23 mouse cellular contexts compared by ENCODE assay signal in the genomic region with DNA sequence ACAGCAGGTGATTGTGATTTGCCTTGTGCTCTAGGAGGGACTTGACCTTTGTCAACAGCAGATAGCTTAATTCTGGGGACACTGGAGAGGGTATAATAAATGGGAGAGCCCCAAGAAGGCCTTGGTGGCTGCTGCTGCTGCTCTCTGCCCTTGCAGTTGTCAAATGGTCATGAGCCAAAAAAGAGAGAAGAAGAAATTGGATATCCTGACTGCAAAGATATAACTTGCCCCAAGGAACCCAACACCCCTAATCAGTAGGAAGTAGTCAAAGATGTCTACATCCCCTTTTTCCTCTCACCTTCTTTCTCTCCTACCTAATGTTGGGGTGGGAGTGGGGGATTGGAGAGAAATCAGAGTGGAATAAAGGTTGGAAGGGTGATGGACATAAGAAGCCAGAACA. TPM values are rescaled to one million over a fixed set of nuclear protein-coding genes. Genes with fewer than 3 reads are reported as not detected.
A peak's percentile ranks its signal among the peaks of the same experiment; 100 is the strongest.
DNase-seq lines count a peak whose midpoint lies in the region; ATAC-seq and TF ChIP-seq lines count a peak whose summit lies in the region.
"Had no signal": no experiment of that assay in that cellular context is flagged by ENCODE, and none has a peak within 500 bp of the region (broad histone marks: within the 10 kb centered on the region; RNA-seq: fewer than 3 reads in every experiment).

No protein-coding gene starts in this region.

- no peak for TF ChIP-seq POLR2A in MEL (IDR thresholded peaks at IDR 0.05; ENCODE audit: control insufficient read depth in 1 of 2, insufficient read depth in 1 of 2, low read depth in 1 of 2, low read length in 2 of 2, poor library complexity in 1 of 2)

- H3K36me3 ChIP-seq in heart, embryonic 10.5 days, result no peaks in the 10 kb centered on the region
- peaks cover 0 to 19% of the 10 kb centered on the region in 2 experiments; a peak in 2 of 4 replicates for H3K36me3 ChIP-seq in MEL (ENCODE audit: control insufficient read depth in 1 of 2, insufficient read depth in 2 of 2, low read length in 2 of 2)
- no peaks in the 10 kb centered on the region for H3K36me3 ChIP-seq in liver, embryonic 11.5 days (ENCODE audit: control insufficient read depth, insufficient read depth, low read length)
- H3K36me3 ChIP-seq: G1E had no signal

- TF ChIP-seq EP300 in MEL (IDR thresholded peaks at IDR 0.05; ENCODE audit: low read depth in 1 of 2, low read length in 2 of 2), result no peak; a peak in 1 of 4 replicates

- H3K9ac ChIP-seq in MEL (ENCODE audit: control insufficient read depth, low read depth, low read length, poor library complexity, severe bottlenecking), result no peak overlapping the region
- no peak overlapping the region for H3K9ac ChIP-seq in liver, embryonic 11.5 days (ENCODE audit: low read depth, low read length)

- ATAC-seq in liver, embryonic 11.5 days (replicated peaks; ENCODE audit: low FRiP score), result no peak
- ATAC-seq: activated CD4-positive, CD25-positive, alpha-beta regulatory T cell, adult 4 months; CD4-positive, CD25-positive, alpha-beta regulatory T cell, adult 4 months; Patski had no signal

- H3K4me1 ChIP-seq in heart, embryonic 10.5 days, result peaks cover 29% of the 10 kb centered on the region
- H3K4me1 ChIP-seq in MEL (ENCODE audit: control insufficient read depth in 1 of 2, insufficient read depth in 2 of 2, low read length in 2 of 2), result peaks cover 2 to 33% of the 10 kb centered on the region in 2 experiments
- H3K4me1 ChIP-seq in liver, embryonic 11.5 days (replicated peaks; ENCODE audit: control insufficient read depth, insufficient read depth, low read length), result peaks cover 15% of the 10 kb centered on the region

- H3K4me3 ChIP-seq in heart, embryonic 10.5 days, result no peak overlapping the region
- no peak overlapping the region for H3K4me3 ChIP-seq in MEL (ENCODE audit: control insufficient read depth in 1 of 2, insufficient read depth in 1 of 2, low read depth in 2 of 2, low read length in 2 of 2)
- no peak overlapping the region for H3K4me3 ChIP-seq in liver, embryonic 11.5 days (ENCODE audit: low read depth, low read length)

- no peak overlapping the region for H3K4me2 ChIP-seq in liver, embryonic 11.5 days

- no peaks in the 10 kb centered on the region for H3K27me3 ChIP-seq in heart, embryonic 10.5 days (ENCODE audit: insufficient read depth, poor library complexity, severe bottlenecking)
- no peaks in the 10 kb centered on the region for H3K27me3 ChIP-seq in MEL (ENCODE audit: control insufficient read depth in 1 of 2, insufficient read depth in 2 of 2, low read length in 2 of 2)
- no peaks in the 10 kb centered on the region; the same call in 1 of the 2 replicates for H3K27me3 ChIP-seq in liver, embryonic 11.5 days (replicated peaks; ENCODE audit: control insufficient read depth, insufficient read depth, low read length)
- H3K27me3 ChIP-seq: CH12.LX, Patski had no signal

- H3K79me2 ChIP-seq in MEL (ENCODE audit: control insufficient read depth, insufficient read depth, low read length, poor library complexity), result no peaks in the 10 kb centered on the region; the same call in 1 of the 2 replicates

- TF ChIP-seq RAD21 in MEL (IDR thresholded peaks at IDR 0.05; ENCODE audit: low read depth, low read length), result no peak

- no peak overlapping the region for H3K27ac ChIP-seq in heart, embryonic 10.5 days
- H3K27ac ChIP-seq in MEL (ENCODE audit: control insufficient read depth, low read depth, low read length), result no peak overlapping the region
- H3K27ac ChIP-seq in liver, embryonic 11.5 days (ENCODE audit: low read depth, low read length), result no peak overlapping the region

- peak; percentile 70 for DNase-seq in heart, adult 11 months
- no peak for DNase-seq in heart, embryonic 10.5 days (ENCODE audit: low spot score)
- peak; percentile 53 for DNase-seq in MEL (ENCODE audit: low read depth, low spot score)
- DNase-seq in liver, embryonic 11.5 days (ENCODE audit: low spot score), result no peak
- DNase-seq: adrenal gland, adult 2 months; adrenal gland, adult 8-10 months; adrenal gland, postnatal 10 days; adrenal gland, postnatal 14 days; adrenal gland, postnatal 25 days; adrenal gland, postnatal 36 days; B cell, adult 2 months; cerebellum, adult 11 months; cerebellum, adult 11-12 months; cerebellum, adult 18-20 months; cerebellum, adult 2 months had no signal

- H3K9me3 ChIP-seq in heart, embryonic 10.5 days, result no peaks in the 10 kb centered on the region
- H3K9me3 ChIP-seq in MEL (replicated peaks; ENCODE audit: insufficient read depth, low read length), result no peaks in the 10 kb centered on the region
- no peaks in the 10 kb centered on the region for H3K9me3 ChIP-seq in liver, embryonic 11.5 days (ENCODE audit: control insufficient read depth, low read length)

- no peak for TF ChIP-seq CTCF in MEL (IDR thresholded peaks at IDR 0.05 in 2 of 3, conservative IDR thresholded peaks at IDR 0.05 in 1 of 3; ENCODE audit: control insufficient read depth in 1 of 3, insufficient read depth in 1 of 3, low read depth in 2 of 3, low read length in 3 of 3, poor library complexity in 1 of 3, severe bottlenecking in 1 of 3)

TF ChIP-seq in MEL, 35 proteins besides CTCF, POLR2A, EP300 and RAD21:
- no peak for TF ChIP-seq MAZ (IDR thresholded peaks at IDR 0.05; ENCODE audit: low read depth, low read length)
- TF ChIP-seq NELFE (IDR thresholded peaks at IDR 0.05; ENCODE audit: low read depth, low read length), result no peak
- TF ChIP-seq SMC3 (IDR thresholded peaks at IDR 0.05; ENCODE audit: low read depth, low read length), result no peak
- no peak for TF ChIP-seq MAFK (IDR thresholded peaks at IDR 0.05; ENCODE audit: borderline replicate concordance, low read depth, low read length)
- peak; percentile 5; the same call in 1 of the 2 replicates for TF ChIP-seq ZNF384 (IDR thresholded peaks at IDR 0.05; ENCODE audit: low read depth, low read length)
- TF ChIP-seq POLR2AphosphoS2 (IDR thresholded peaks at IDR 0.05; ENCODE audit: low read length), result no peak
- TF ChIP-seq GATA1 (IDR thresholded peaks at IDR 0.05; ENCODE audit: low read depth, low read length), result 0 out of 2 replicates have a peak, but pooled peaks have one; percentile 12
- TF ChIP-seq TCF12 (IDR thresholded peaks at IDR 0.05; ENCODE audit: low read depth, low read length), result no peak
- TF ChIP-seq TBP (IDR thresholded peaks at IDR 0.05; ENCODE audit: low read depth, low read length), result no peak
- TF ChIP-seq SIN3A (IDR thresholded peaks at IDR 0.05; ENCODE audit: low read length), result no peak
TF ChIP-seq in MEL: peak in this region for 2.

RNA-seq across cellular contexts. Expression of gene Sgpl1, which starts 4.6 kb away (rescaled TPM):
- polyA plus RNA-seq in heart, embryonic 10.5 days (2016; fragmentation: Nextera tagmentation; extraction: Ambion mirVana), result 34.6 and 41.7 TPM in 2 replicates
- total RNA-seq in MEL (2012; rRNA removed), result 7.9 and 8.7 TPM in 2 replicates
- 10 to 100 TPM in 1 of 2 experiments, not detected in 1; 11.7 TPM for polyA plus RNA-seq in MEL (2012; ENCODE audit: insufficient read depth in 1 of 2, insufficient read length in 2 of 2, low read depth in 1 of 2, low replicate concordance in 2 of 2, missing spikeins in 1 of 2)
- 32.0 and 32.1 TPM in 2 replicates for polyA plus RNA-seq in liver, embryonic 11.5 days (2014; fragmentation: Nextera tagmentation; extraction: Ambion mirVana)
- polyA plus RNA-seq: G1E had no signal

RNA-seq across cellular contexts. Expression of gene Tbata, which starts 19.6 kb away (rescaled TPM):
- polyA plus RNA-seq in heart, embryonic 10.5 days (2016; fragmentation: Nextera tagmentation; extraction: Ambion mirVana), result not detected in 2 replicates
- total RNA-seq in MEL (2012; rRNA removed), result not detected in 2 replicates
- polyA plus RNA-seq in MEL (2012; ENCODE audit: insufficient read depth in 1 of 2, insufficient read length in 2 of 2, low read depth in 1 of 2, low replicate concordance in 2 of 2, missing spikeins in 1 of 2), result not detected
- not detected in 2 replicates for polyA plus RNA-seq in liver, embryonic 11.5 days (2014; fragmentation: Nextera tagmentation; extraction: Ambion mirVana)
- total RNA-seq: adrenal gland, adult 18-20 months; adrenal gland, adult 2 months; adrenal gland, adult 8-10 months; adrenal gland, postnatal 10 days; adrenal gland, postnatal 14 days; adrenal gland, postnatal 25 days; adrenal gland, postnatal 36 days; ES-E14; G1E had no signal
- polyA plus RNA-seq: activated CD4-positive, CD25-positive, alpha-beta regulatory T cell, adult 4 months; adrenal gland, adult 2 months; C2C12; CD4-positive, CD25-positive, alpha-beta regulatory T cell, adult 4 months; G1E; Patski had no signal

Comparison
In these comparisons a context has a peak if more than half of its experiments do, and no peak if none do; other contexts are left out.
1. DNase-seq: peak in heart, adult 11 months (single experiment) and MEL (single experiment); none in heart, embryonic 10.5 days (single experiment) and liver, embryonic 11.5 days (single experiment).